Mouse (Mus musculus) hindbrain, embryonic 13.5 days (tissue): ENCODE results near the gene Rasgrf2. TPM values are rescaled to one million over a fixed set of nuclear protein-coding genes. Genes with fewer than 3 reads are reported as not detected.

Experiments used
- ATAC-seq: fragments of 200-750 bp; cut with Nextera tagmentation; 2 replicates; pipeline ENCODE4 v1.8.0; 2017; ENCODE audit warnings: moderate TSS enrichment; ENCODE audit not compliant: low FRiP score
- H3K27ac ChIP-seq: fragments of 300-500 bp; sonication (generic); 2 replicates; pipeline ENCODE4 v1.5.1; 2015; ENCODE audit warnings: inconsistent platforms, mild to moderate bottlenecking, moderate library complexity
- H3K27me3 ChIP-seq: fragments of 300-500 bp; sonication (generic); 2 replicates; pipeline ENCODE4 v1.6.1; 2015; ENCODE audit warnings: mild to moderate bottlenecking, inconsistent platforms
- H3K36me3 ChIP-seq: fragments of 300-500 bp; sonication (generic); 2 replicates; pipeline ENCODE4 v1.6.1; 2015; ENCODE audit warnings: mild to moderate bottlenecking, inconsistent platforms
- H3K4me1 ChIP-seq: fragments of 300-500 bp; sonication (generic); replicated peaks from 2 replicates; pipeline ENCODE4 v1.6.1; 2015; ENCODE audit warnings: inconsistent platforms
- H3K4me2 ChIP-seq: fragments of 300-500 bp; sonication (generic); 2 replicates; pipeline ENCODE4 v1.6.1; 2015; ENCODE audit warnings: inconsistent platforms, mild to moderate bottlenecking, moderate library complexity
- H3K4me3 ChIP-seq: fragments of 300-500 bp; sonication (generic); 2 replicates; pipeline ENCODE4 v1.5.1; 2015; ENCODE audit warnings: mild to moderate bottlenecking, inconsistent platforms
- H3K9ac ChIP-seq: fragments of 300-500 bp; sonication (generic); 2 replicates; pipeline ENCODE4 v1.6.1; 2015; ENCODE audit warnings: mild to moderate bottlenecking, inconsistent platforms
- H3K9me3 ChIP-seq: fragments of 300-500 bp; sonication (generic); 2 replicates; pipeline ENCODE4 v1.6.1; 2016; ENCODE audit warnings: inconsistent platforms
- WGBS: fragments of 180-500 bp; shearing (Covaris S2); methylation state at CpG from one replicate; pipeline ENCODE4 v1.1.7; 2015; 5-methylcytosine and 5-hydroxymethylcytosine counted together
- polyA plus RNA-seq: library from polyadenylated mRNA; unstranded; fragments of >200 nt; fragmentation: Nextera tagmentation; extraction: Ambion mirVana; gene quantifications from 2 replicates; pipeline ENCODE4 v1.2.1, GENCODE M21; 2015

Gene Rasgrf2
- polyA plus RNA-seq, 1 experiment from 2014 or later = 2.5 TPM

- no peak for ATAC-seq
- WGBS = 79% methylated on average over 6 of the region's 6 CpGs
- no peak overlapping the region for H3K9ac ChIP-seq
- H3K4me2 ChIP-seq = no peak overlapping the region
- H3K36me3 ChIP-seq = no peaks in the 10 kb centered on the region
- H3K27me3 ChIP-seq = no peaks in the 10 kb centered on the region
- no peaks in the 10 kb centered on the region for H3K9me3 ChIP-seq
- no peaks in the 10 kb centered on the region for H3K4me1 ChIP-seq
- H3K4me3 ChIP-seq = no peak overlapping the region
- H3K27ac ChIP-seq = no peak overlapping the region
These were observed 238.3 kb downstream of the Rasgrf2 start for GRCm38 (mm10) chr13:91893132-91893531.

- Histone ChIP-seq H3K9ac (no peak overlapping the region), H3K27ac (no peak overlapping the region), H3K4me2 (no peak overlapping the region), H3K27me3 (no peaks in the 10 kb centered on the region), H3K4me3 (no peak overlapping the region), H3K4me1 (no peaks in the 10 kb centered on the region), H3K36me3 (no peaks in the 10 kb centered on the region), H3K9me3 (no peaks in the 10 kb centered on the region)
- ATAC-seq = 0 out of 2 replicates have a peak, but pooled peaks have one; percentile 36
- 78% methylated on average over 6 of the region's 6 CpGs for WGBS
These were observed 241.3 kb downstream of the Rasgrf2 start for GRCm38 (mm10) chr13:91890031-91890619.

DNA sequence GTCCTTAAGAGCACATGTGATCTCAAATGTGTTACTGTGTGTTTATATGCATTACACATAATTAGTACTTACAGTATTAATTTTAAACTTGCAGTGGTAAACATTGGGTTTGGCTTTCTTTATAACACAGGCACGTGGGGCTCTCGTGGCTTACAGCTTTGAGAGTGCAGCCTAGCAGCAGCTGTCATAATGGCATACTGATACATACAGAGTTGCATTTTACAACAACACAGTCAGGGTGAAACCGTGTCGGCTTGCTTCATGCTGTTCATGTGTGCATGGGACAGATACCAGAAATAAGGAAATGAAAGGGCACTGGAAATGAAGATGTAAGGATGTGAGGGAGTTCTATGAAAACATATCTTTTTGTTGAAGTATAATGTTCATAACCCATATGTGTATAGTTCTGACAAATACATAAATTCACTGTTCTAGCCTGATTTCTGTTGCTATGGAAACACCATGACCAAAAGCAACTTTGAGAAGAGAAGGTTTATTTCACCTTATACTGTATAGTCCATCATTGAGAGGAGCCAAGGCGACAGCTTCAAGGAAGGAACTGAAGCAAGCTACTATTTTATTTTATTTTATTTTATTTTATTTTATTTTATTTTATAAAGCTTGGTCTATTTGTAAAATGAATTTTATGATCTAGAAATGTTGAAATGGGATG, 246.6 kb downstream of the Rasgrf2 start:
- Histone ChIP-seq H3K36me3 (no peaks in the 10 kb centered on the region), H3K27me3 (no peaks in the 10 kb centered on the region), H3K9ac (no peak overlapping the region), H3K4me2 (no peak overlapping the region), H3K4me1 (no peaks in the 10 kb centered on the region), H3K4me3 (no peak overlapping the region), H3K27ac (no peak overlapping the region), H3K9me3 (no peaks in the 10 kb centered on the region)
- WGBS = 90% methylated on average over 5 of the region's 5 CpGs
- ATAC-seq = no peak

DNA sequence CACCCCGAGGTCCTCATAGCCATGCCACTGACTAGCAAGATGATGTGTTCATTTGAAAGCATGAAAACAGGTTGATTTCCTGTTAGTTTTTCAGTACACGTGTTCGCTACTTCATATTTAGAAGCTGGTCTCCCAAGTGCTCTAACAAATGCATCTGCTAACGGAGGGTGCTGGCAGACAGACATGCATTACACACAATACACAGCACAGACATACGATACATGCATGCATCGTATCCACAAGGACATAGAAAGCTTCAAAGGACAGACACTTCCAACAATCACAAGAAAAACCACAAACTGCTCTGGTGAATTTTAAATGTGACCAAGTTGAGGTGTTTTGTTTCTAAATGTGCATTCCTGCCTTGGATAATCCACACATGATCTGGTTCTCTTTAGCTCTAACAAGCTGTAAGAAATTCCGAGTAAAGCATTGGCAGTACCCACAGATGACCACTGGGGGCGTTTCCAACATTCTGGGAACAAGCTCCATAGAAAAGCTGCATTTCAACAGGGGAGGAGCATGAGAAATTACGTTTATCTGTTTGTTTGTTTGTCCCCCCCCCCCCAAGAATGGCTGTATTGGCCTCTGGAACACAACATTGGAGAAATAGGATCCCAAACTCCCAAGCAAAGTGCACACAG, 249.5 kb downstream of the Rasgrf2 start:
- Histone ChIP-seq H3K4me3 (no peak overlapping the region), H3K27ac (no peak overlapping the region), H3K27me3 (no peaks in the 10 kb centered on the region), H3K36me3 (no peaks in the 10 kb centered on the region), H3K9ac (no peak overlapping the region), H3K4me1 (no peaks in the 10 kb centered on the region), H3K4me2 (no peak overlapping the region), H3K9me3 (no peaks in the 10 kb centered on the region)
- WGBS = 60% methylated on average over 9 of the region's 9 CpGs
- ATAC-seq = no peak

- Histone ChIP-seq H3K4me1 (no peaks in the 10 kb centered on the region), H3K4me3 (no peak overlapping the region), H3K4me2 (no peak overlapping the region), H3K27ac (no peak overlapping the region), H3K9ac (no peak overlapping the region), H3K27me3 (no peaks in the 10 kb centered on the region), H3K9me3 (no peaks in the 10 kb centered on the region), H3K36me3 (no peaks in the 10 kb centered on the region)
- no peak for ATAC-seq
- WGBS = 82% methylated on average over 4 of the region's 4 CpGs
These were observed 251.2 kb downstream of the Rasgrf2 start for GRCm38 (mm10) chr13:91880256-91880655.

DNA sequence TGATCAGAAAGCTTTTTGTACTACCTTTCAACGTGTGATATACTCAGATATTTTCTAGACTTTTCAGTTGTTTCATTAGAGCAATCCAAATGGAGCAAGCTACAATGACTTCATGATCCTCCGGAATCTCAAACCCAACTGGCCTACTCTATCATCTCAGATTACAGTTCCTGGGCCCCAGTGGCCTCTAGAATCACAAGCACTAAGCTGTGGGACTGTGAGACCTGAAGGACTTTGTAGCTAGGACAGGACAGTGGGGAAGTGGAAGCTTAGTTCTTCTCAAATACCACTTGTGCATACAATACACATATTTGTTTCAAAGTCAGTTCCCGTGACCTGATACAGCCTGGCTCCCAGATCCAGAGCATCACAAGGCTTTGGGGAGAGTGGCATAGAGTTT, 253.5 kb downstream of the Rasgrf2 start:
- Histone ChIP-seq H3K4me1 (no peaks in the 10 kb centered on the region), H3K27ac (no peak overlapping the region), H3K27me3 (no peaks in the 10 kb centered on the region), H3K9me3 (no peaks in the 10 kb centered on the region), H3K4me2 (no peak overlapping the region), H3K36me3 (no peaks in the 10 kb centered on the region), H3K4me3 (no peak overlapping the region), H3K9ac (no peak overlapping the region)
- WGBS = 82% methylated on average over 3 of the region's 3 CpGs
- ATAC-seq = no peak

DNA sequence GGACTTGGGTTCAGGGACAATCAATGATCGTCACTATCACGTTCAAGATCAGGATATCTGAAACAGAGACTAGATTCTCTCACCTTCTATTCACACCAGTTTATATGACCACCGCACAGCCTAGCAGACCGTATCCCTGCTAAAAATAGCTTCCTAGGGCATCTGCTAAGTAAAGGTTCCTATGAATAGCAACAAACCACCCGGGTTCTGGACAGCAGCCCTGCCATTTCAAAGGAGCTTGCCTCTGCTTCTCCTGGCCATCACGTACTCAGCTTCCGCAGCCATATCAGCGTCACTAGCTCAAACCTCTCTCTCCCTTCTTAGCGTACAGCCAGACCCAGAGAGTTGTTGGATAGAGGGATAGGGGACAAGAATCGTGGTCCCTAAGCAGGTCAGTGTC, 254.1 kb downstream of the Rasgrf2 start:
- WGBS = 89% methylated on average over 10 of the region's 10 CpGs
- Histone ChIP-seq H3K27ac (no peak overlapping the region), H3K36me3 (no peaks in the 10 kb centered on the region), H3K4me2 (no peak overlapping the region), H3K4me3 (no peak overlapping the region), H3K27me3 (no peaks in the 10 kb centered on the region), H3K9ac (no peak overlapping the region), H3K9me3 (no peaks in the 10 kb centered on the region), H3K4me1 (no peaks in the 10 kb centered on the region)
- no peak for ATAC-seq

GRCm38 (mm10) chr13:91876741-91877349, 254.6 kb downstream of the Rasgrf2 start, which contains the start of gene Ckmt2:
Gene Ckmt2, minus strand, starts transcription at chr13:91876885.
- Histone ChIP-seq H3K9ac (no peak within 1 kb of the TSS), H3K36me3 (no peaks in the 10 kb centered on the region), H3K4me2 (no peak within 1 kb of the TSS), H3K4me3 (no peak within 1 kb of the TSS), H3K27ac (no peak within 1 kb of the TSS), H3K4me1 (no peaks in the 10 kb centered on the region), H3K27me3 (no peaks in the 10 kb centered on the region), H3K9me3 (no peaks in the 10 kb centered on the region)
- 84% methylated on average over 5 of the region's 5 CpGs for WGBS
- ATAC-seq = no peak

GRCm38 (mm10) chr13:91875581-91875980, 255.9 kb downstream of the Rasgrf2 start:
- no peaks in the 10 kb centered on the region for H3K27me3 ChIP-seq
- no peak overlapping the region for H3K4me2 ChIP-seq
- H3K27ac ChIP-seq = no peak overlapping the region
- H3K9me3 ChIP-seq = no peaks in the 10 kb centered on the region
- H3K4me1 ChIP-seq = no peaks in the 10 kb centered on the region
- WGBS = 55% methylated on average over 2 of the region's 2 CpGs
- H3K9ac ChIP-seq = no peak overlapping the region
- H3K36me3 ChIP-seq = no peaks in the 10 kb centered on the region
- H3K4me3 ChIP-seq = no peak overlapping the region
- no peak for ATAC-seq

DNA sequence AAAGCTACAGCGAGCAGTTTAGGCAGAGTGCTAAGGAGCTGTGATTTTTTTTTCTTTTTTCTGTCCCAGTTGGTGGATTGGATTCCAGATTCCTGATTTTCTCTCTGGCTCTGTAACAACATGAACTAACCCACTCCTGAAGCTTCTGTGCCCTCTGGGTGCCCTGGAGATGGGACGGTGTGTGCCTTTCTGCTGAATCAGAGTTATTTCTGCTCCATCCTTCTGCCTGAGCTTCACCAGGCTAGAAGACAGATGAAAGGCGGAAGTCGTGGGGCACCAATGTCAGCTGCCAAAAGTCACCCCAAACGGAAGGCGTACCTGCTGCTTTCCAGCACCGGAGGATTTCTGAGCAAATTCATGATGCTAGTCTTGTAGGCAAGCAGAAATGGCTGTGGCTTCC, 256.9 kb downstream of the Rasgrf2 start:
- Histone ChIP-seq H3K36me3 (no peaks in the 10 kb centered on the region), H3K27me3 (no peaks in the 10 kb centered on the region), H3K27ac (no peak overlapping the region), H3K4me2 (no peak overlapping the region), H3K9me3 (no peaks in the 10 kb centered on the region), H3K9ac (no peak overlapping the region), H3K4me3 (no peak overlapping the region), H3K4me1 (no peaks in the 10 kb centered on the region)
- WGBS = 87% methylated on average over 7 of the region's 7 CpGs
- no peak for ATAC-seq

DNA sequence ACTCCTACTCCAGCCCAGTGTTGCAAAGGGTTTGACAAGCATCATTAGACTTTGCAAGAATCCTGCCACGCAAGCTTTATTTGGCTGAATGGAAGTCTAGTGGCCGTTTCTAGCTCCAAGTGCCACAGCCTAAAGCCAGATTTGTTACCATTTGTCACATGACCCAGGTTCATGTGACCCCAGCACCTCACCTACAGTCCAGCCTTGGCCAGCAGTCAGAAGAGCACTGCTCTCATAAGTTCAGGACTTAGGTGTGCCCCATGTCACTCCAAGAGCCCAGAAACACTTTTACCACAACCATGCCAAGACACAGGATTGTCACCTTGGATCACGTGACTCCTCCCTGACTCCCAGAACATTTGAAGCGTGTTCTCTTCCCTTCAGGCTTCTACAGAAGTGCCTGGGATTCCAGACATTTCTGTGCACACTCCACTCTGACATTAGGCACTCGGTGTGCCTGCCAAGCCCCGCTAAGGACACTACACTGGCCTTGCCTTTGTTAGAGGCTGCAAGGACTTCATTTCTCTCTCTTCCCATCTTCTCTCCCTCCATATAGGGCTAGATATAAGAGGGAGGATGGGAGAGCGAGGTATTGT, 257.6 kb downstream of the Rasgrf2 start:
- Histone ChIP-seq H3K9me3 (no peaks in the 10 kb centered on the region), H3K9ac (no peak overlapping the region), H3K36me3 (no peaks in the 10 kb centered on the region), H3K27me3 (no peaks in the 10 kb centered on the region), H3K4me2 (no peak overlapping the region), H3K4me1 (no peaks in the 10 kb centered on the region), H3K27ac (no peak overlapping the region), H3K4me3 (no peak overlapping the region)
- 80% methylated on average over 7 of the region's 7 CpGs for WGBS
- no peak for ATAC-seq

GRCm38 (mm10) chr13:91868577-91868976, 262.9 kb downstream of the Rasgrf2 start:
- ATAC-seq = no peak
- H3K9ac ChIP-seq = no peak overlapping the region
- no peaks in the 10 kb centered on the region for H3K27me3 ChIP-seq
- H3K36me3 ChIP-seq = no peaks in the 10 kb centered on the region
- H3K4me1 ChIP-seq = no peaks in the 10 kb centered on the region
- H3K27ac ChIP-seq = no peak overlapping the region
- H3K4me3 ChIP-seq = no peak overlapping the region
- H3K4me2 ChIP-seq = no peak overlapping the region
- WGBS = 94% methylated on average over 1 of the region's 1 CpGs
- no peaks in the 10 kb centered on the region for H3K9me3 ChIP-seq
